Mouse (Mus musculus) kidney, postnatal 36 days (tissue): Measurements from ENCODE around the gene Actl11.

Experiments
- DNase-seq, 2 experiments: peaks; one replicate each; pipeline ENCODE4 v3.0.0; 2021 to 2022; ENCODE audit warnings: mixed read lengths in 2 of 2

Actl11 gene

GRCm38 (mm10) chr9:107928169-107928568 is at the start of gene Actl11:
Gene Actl11, plus strand, starts transcription at chr9:107928469.
- DNase-seq = no peak

GRCm38 (mm10) chr9:107880411-107880810 is 47.9 kb upstream of the Actl11 start:
- no peak for DNase-seq

DNA sequence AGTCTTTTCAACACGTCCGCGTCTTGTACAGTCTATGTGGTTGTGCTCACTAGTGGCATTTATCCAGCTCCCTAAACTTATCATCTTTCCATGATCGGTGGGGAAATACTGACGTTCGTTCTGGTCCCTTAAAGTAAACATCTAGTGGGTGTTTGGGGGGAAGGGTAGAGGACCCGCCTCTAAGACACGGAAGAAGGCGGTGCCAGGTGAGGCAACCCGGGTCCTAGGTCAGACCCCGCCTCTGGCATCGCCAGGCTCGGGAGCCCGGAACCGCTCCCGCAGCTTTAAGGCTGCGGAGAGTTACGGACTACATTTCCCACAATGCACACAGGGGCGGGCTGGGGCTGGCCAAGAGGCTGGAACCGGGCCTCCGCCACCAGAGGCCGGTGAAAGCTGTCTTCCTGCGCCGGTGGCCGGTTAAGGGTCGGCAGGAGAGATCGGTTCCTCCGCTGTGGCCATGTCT is 40.4 kb upstream of the Actl11 start, which contains the start of gene Mon1a:
TSS of gene Mon1a (plus strand) at position 348 of the 463 bp plus-strand sequence.
- DNase-seq = peak; percentile 94 to 97

DNA sequence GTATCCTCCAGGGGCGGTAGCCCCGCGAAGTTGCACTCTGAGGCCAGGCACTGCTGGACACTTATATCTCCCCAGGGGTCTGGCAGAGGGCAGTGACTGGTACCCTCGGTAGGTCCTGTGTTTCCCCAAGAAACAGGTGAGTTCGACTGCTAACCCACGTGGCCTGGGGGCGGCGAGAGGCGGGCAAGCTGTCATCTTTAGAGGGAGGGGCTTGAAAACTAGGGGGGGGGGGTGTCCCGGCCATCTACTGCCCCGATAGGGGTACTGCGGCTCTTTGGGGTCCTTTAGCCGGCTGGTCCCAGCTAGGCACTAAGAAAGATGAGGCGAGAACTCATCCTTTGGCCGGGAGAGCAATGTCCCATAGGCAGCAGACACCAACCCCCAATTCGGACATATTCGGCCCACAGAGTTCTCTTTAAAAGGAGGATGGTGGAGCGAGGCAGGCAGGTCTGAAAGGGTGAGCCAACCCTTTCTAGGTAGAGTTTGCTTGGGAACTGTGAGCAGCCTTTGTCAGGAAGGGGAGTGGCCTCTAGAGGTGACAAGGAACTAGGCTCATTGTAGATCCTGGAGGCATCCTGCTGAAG is 39.9 kb upstream of the Actl11 start:
- DNase-seq = peak in 1 of 2 experiments; percentile 35

- DNase-seq = no peak
Measured at GRCm38 (mm10) chr9:107890260-107890659, 38.0 kb upstream of the Actl11 start.

DNA sequence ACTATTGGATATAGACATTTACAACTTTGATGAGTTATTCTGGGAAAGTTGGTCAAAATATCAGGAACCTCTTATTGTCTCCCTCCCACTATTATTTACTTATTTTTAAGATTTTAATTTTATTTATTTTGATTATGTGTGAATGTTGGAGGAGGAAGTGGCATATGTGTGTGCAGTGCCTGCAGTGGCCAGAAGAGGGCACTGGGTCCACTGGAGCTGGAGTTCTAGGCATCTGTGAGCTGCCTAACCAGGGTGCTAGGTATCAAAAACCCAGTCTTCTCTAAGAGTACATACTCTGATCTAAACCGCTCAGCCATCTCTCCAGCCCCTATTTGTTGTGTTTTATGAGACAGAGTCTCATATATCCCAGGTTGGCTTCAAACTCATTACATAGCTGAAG is 37.2 kb upstream of the Actl11 start:
- peak in 1 of 2 experiments; percentile 40 for DNase-seq

- no peak for DNase-seq
Measured at GRCm38 (mm10) chr9:107898563-107898962, 29.7 kb upstream of the Actl11 start.

DNA sequence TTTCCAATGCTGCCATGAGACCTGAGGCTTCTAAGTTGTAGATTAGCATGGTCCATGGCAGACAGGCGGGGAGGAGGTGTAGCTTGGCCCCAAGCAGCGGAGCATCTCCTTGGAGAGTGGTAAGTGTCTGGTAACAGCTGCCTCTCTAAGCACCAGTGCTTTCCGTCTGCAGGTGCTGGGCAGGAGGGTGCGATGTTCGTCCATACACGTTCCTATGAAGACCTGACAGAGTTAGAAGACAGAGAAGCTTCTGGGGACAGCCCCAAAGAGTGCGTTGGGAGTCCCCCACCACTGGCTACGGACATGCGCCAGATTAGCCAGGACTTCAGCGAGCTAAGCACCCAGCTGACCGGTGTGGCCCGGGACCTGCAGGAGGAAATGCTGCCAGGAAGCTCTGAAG is 28.4 kb upstream of the Actl11 start:
- no peak for DNase-seq

DNA sequence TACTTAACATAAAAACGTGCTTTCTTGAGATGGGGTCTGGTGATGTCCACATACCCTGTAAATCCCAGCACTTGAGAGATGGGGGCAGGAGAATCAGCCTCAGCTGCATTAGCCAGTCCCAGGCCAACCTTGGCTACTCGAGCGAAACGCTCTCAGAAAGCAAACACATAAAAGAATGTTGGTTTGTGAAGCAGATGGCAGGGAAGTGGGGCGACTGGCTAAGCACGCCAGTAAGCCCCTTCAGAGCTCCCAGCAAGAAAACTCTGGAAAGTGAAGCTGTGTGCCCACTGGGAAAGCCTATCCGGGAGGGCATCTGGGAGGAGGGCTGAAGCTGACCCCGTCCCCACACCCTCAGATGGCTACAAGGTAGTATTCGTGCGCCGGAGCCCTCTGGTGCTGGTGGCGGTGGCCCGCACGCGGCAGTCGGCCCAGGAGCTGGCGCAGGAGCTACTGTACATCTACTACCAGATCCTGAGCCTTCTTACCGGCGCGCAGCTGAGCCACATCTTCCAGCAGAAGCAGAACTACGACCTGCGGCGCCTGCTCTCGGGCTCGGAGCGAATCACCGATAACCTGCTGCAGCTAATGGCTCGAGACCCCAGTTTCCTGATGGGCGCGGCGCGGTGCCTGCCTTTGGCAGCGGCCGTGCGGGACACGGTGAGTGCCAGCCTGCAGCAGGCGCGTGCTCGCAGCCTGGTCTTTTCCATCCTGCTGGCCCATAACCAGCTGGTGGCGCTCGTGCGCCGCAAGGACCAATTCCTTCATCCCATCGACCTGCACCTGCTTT is 27.2 kb upstream of the Actl11 start:
- peak; percentile 68 to 83 for DNase-seq

DNA sequence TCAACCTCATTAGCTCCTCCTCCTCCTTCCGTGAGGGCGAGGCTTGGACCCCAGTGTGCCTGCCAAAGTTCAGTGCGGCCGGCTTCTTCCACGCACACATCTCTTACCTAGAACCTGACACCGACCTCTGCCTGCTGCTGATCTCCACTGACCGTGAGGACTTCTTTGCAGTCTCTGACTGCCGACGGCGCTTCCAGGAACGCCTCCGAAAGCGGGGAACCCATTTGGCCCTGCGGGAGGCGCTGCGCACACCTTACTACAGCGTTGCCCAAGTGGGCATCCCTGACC is 26.7 kb upstream of the Actl11 start:
- no peak for DNase-seq

- peak; percentile 82 to 92 for DNase-seq
Measured at GRCm38 (mm10) chr9:107904726-107905125, 23.5 kb upstream of the Actl11 start.

DNA sequence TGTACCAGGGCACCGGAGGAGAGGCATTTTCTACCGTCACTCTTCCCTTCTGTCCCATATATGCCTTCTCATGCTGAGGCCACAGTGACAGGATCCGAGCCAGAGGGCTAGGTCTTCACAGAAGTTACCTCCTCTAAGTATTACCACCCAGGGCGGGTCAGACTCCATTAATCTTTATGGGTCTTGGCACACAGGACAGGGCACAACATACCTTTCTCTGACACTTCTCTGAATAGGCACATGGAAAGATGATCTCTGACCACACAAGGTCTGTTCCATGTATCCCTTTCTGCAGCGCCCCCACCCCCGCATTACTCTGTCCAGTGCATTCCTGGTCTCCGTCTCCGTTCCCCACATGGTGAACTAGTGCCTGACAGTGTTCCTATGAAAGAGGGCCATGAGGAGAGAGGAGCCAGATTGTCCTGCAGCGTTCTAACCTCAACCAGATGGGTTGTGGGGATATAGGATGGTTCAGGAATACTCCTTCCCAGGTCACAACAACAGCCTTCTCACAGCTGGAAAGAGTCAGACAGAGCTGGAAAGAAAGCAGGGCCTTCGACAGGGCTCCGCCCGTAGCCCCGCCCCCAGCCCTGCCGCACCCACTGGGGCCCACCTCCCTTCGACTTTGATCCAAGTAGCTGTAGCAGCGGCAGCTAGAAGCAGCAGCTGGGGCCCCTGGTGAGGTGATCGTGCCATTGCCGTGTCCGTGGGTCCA is 21.9 kb upstream of the Actl11 start, which contains the start of gene Mst1r:
TSS of gene Mst1r (plus strand) at position 622 of the 715 bp plus-strand sequence.
- peak; percentile 87 to 91 for DNase-seq

- peak in 1 of 2 experiments; percentile 12 for DNase-seq
Measured at GRCm38 (mm10) chr9:107906967-107907800, 21.1 kb upstream of the Actl11 start.

DNA sequence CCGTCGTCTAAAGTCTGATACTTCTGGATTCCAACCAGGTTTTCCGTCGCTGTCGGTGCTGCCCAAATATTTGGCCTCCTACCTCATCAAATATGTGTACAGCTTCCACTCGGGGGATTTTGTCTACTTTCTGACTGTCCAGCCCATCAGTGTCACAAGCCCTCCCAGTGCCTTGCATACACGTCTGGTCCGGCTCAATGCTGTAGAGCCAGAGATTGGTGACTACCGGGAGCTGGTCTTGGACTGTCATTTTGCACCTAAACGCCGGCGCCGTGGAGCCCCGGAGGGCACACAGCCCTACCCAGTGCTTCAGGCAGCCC is 20.5 kb upstream of the Actl11 start:
- no peak for DNase-seq

- no peak for DNase-seq
Measured at GRCm38 (mm10) chr9:107908410-107909158, 19.7 kb upstream of the Actl11 start.

- DNase-seq = no peak
Measured at GRCm38 (mm10) chr9:107910025-107910769, 18.1 kb upstream of the Actl11 start.

DNA sequence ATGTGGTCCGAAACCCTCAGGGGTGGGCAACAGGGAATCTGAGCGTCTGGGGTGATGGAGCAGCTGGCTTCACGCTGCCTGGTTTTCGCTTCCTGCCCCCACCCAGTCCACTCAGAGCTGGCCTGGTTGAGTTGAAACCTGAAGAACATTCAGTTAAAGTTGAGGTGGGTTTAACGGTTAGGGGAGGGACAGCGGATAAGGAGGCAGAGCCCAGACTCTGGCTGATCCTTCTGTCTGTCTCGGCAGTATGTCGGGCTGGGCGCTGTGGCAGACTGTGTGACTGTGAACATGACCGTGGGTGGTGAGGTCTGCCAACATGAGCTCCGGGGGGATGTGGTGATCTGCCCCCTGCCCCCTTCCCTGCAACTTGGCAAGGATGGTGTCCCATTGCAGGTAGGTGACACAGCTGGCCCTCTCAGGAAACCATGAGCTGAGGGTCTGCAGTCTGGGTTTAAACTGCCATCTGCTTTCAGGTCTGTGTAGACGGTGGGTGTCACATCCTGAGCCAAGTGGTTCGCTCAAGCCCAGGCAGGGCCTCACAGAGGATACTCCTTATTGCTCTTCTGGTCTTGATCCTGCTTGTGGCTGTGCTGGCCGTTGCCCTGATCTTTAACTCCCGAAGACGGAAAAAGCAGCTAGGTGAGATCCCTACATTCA is 13.4 kb upstream of the Actl11 start:
- DNase-seq = no peak

DNA sequence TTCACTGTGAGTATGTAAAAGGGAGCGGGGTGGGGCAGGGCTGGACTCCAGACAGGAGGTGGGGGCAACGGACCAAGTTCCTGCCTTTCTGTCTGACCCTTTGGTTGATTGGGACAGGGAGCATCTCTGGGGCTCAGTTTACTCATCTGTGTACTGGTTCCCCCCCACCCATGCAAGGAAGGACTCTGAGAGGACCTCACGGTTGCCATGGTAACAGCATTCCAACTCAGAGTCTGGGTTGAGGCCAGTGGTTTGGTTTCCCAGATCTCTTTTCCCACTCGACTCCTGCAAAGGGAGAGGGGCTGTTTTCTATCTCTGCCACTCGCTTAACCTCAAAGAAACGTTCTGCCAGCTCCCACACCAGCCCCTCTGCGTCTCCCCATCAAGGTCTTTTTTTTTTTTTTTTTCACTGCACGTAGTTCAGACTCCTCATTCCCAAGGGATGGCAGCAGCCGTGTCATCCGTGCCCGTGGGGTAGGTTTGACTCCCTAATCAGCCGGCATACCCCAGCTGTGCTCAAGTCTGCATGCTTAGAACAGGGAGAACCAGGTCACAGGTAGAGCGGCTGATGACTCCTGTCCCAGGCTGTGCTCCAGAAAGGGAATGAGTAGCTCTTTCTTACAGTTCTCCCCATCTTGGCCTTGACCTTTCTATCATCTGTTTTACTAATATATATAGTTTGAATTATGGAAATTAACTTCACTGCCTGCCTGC is 10.2 kb upstream of the Actl11 start:
- DNase-seq = no peak

DNA sequence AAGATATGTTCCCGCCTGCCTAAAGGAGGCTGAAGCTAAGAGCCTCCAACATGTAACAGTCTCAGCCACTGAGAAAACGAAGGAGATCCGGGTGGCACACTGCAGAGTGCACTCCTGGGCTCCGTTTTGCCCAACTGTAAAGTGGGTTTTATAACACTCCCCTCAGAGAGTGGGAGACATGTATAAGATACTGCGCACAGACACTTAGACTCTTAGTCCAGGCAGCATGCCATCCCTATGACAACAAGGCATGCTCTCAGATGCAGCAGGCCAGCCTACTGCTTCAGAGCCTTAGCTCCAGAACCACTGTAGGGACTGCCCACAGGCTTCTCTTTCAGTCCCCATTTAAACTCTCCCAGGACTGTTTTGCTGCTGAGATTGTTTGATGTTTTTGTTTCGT is 9.4 kb upstream of the Actl11 start:
- DNase-seq = no peak

DNA sequence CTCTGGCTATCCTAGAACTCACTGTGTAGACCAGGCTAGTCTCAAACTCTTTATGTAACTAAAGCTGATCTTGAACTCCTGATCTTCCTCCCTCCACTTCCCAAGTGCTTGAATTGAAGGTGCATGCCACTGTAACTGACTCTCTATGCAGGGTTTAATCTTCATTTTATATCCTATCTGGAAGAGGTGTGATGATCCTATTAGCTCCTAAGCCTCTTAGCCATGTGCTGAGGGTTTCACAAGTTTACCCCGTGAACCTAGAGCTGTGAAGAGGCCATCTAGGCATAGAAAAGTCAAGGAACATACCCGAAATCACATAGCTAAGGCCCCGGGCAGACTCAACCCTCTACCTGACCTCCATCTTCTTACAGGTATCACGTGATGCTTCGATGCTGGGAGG is 8.8 kb upstream of the Actl11 start:
- DNase-seq = no peak
